Mouse (Mus musculus) kidney, adult 2 months (tissue): ENCODE results near the gene Prss50.

Experiments
- CTCF ChIP-seq: fragments of 200-500 bp; conservative IDR thresholded peaks from 2 replicates; pipeline ENCODE4 v1.5.1; 2011; ENCODE audit warnings: low read depth, mild to moderate bottlenecking, control low read depth, low read length, moderate library complexity, mixed read lengths; ENCODE audit not compliant: insufficient read depth, insufficient read length
- POLR2A ChIP-seq: fragments of 200-500 bp; IDR thresholded peaks from one replicate; pipeline ENCODE4 v1.6.1; 2011; ENCODE audit warnings: low read depth, low read length, control low read depth

DNA sequence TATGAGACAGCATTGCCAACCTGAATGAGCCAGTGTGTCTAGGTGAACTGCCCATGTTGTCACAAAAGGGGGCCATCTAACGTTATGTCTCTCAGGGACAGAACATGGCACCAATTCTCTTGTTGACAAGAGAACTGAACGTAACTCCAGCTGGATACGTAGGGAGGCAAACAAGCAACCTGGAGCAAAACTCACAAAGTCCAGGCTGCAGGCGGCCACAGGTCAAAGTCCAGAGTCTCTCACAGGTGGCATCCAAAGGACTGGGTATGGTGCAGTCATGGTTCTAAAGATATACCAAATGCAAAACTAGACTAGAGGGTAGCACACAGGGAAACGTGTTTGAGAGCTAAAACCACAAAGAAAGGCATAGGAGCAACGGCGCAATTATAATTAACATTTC, 36.3 kb upstream of the Prss50 start:
- TF ChIP-seq CTCF (no peak), POLR2A (no peak)
